Mouse (Mus musculus): ENCODE results near the gene Kctd14. TPM values are rescaled to one million over a fixed set of nuclear protein-coding genes. Genes with fewer than 3 reads are reported as not detected.

Gene Kctd14
- 5.8 to 8.7 TPM (median 8.1 TPM) in 4 replicates for total RNA-seq (2023; ENCODE audit: inconsistent age)

GRCm38 (mm10) chr7:97451023-97451422 is at the start of gene Kctd14:
TSS of gene Kctd14 (plus strand) at chr7:97451323.

DNA sequence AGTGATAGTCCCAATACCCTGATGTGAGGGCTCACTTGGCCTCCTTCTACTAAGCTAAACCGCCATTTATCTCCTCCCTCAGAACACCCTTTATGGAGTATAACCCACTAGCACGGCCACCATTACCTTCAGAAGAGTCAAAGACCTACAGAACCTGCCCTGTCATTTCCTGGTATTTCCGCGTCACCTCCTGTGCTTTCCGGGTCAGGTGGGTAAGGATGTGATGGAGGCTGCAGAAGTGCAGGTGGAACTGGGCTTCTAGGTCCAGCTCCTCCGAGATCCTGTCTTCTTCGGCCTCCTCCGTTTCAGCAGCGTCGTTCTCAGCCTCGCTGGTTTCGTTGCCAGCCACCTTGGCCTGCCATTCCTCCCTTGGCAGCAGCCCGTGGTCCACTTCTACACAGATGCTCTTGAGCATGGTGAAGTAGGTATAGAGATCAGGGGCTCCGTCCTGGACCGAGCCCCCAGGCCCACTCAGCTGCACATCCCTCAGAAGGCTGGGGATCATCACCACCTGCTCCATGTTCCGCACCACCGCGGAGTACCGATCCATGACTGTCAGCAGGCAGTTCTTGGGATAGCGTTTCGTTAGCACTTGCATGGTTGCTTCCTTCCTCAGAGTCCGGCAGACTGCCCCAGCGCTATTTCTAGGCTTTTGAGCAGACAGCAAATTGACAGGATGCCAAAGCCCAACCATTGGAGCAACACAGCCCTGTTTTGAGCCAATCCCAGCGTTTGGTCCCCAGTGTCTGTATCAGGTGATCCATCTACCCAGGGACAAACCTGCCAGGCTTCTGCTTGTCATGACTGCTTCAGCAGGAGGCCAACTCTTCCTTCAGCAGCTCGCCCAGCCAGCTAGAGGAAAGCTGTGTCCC is 34.0 kb upstream of the Kctd14 start, which contains the start of gene Thrsp:
TSS of gene Thrsp (minus strand) at position 825 of the 872 bp plus-strand sequence.

GRCm38 (mm10) chr7:97480821-97481339 is 29.8 kb downstream of the Kctd14 start, which contains the start of gene Ints4:
TSS of gene Ints4 (plus strand) at chr7:97480956.

Other genes starting within 250 kb of the Kctd14 start
- gene Usp35, start 119.3 kb upstream of the Kctd14 start, total RNA-seq (2023; ENCODE audit: inconsistent age), result 5.2 to 8.0 TPM (median 5.9 TPM) in 4 replicates
- 1.2 to 1.7 TPM (median 1.3 TPM) in 4 replicates for gene Kctd21, start 119.0 kb upstream of the Kctd14 start, total RNA-seq (2023; ENCODE audit: inconsistent age)
- 14.9 to 17.7 TPM (median 15.9 TPM) in 4 replicates for gene Alg8, start 79.7 kb upstream of the Kctd14 start, total RNA-seq (2023; ENCODE audit: inconsistent age)
- gene Ndufc2, start 51.3 kb upstream of the Kctd14 start, total RNA-seq (2023; ENCODE audit: inconsistent age), result 53.9 to 65.9 TPM (median 63.7 TPM) in 4 replicates
- not detected in 4 replicates for gene Thrsp, start 33.6 kb upstream of the Kctd14 start, total RNA-seq (2023; ENCODE audit: inconsistent age)
- 76.2 to 94.9 TPM (median 82.3 TPM) in 4 replicates for gene Ints4, start 29.6 kb downstream of the Kctd14 start, total RNA-seq (2023; ENCODE audit: inconsistent age)
- 9.0 to 11.2 TPM (median 9.8 TPM) in 4 replicates for gene Aamdc, start 128.2 kb downstream of the Kctd14 start, total RNA-seq (2023; ENCODE audit: inconsistent age)
- gene Rsf1, start 128.6 kb downstream of the Kctd14 start, total RNA-seq (2023; ENCODE audit: inconsistent age), result 74.5 to 87.7 TPM (median 77.4 TPM) in 4 replicates
- 50.6 to 52.7 TPM (median 51.4 TPM) in 4 replicates for gene Clns1a, start 245.3 kb downstream of the Kctd14 start, total RNA-seq (2023; ENCODE audit: inconsistent age)